Mouse (Mus musculus) lung, postnatal 0 days (tissue): ENCODE measurements at regions not wholly inside any gene's neighbourhood (a gene's known extent, or its start where the extent isn't known, plus 50 kb on each side); places are given as distances from the start of the nearest gene placed in this dataset.

Experiments used
- CTCF ChIP-seq: IDR thresholded peaks from 2 replicates; pipeline ENCODE4 v1.5.1; 2016; ENCODE audit warnings: antibody characterized with exemption, mild to moderate bottlenecking
- EP300 ChIP-seq: IDR thresholded peaks from 2 replicates; pipeline ENCODE4 v1.6.1; 2016; ENCODE audit warnings: antibody characterized with exemption, mild to moderate bottlenecking, control low read depth

- TF ChIP-seq CTCF (no peak), EP300 (no peak)
Measured at GRCm38 (mm10) chr12:19192396-19192795, 678.1 kb downstream of the 5730507C01Rik start.
